Mouse (Mus musculus) Patski (cell line): Measurements from ENCODE around the gene Zfp398. TPM values are rescaled to one million over a fixed set of nuclear protein-coding genes. Genes with fewer than 3 reads are reported as not detected.
"Not testable (repeated sequence)": the region's sequence is repeated elsewhere in the genome, so short reads cannot be mapped to it uniquely, and the experiment has no call there.

ENCODE experiments used
- ATAC-seq: fragments of 100-300 bp; one replicate; pipeline ENCODE4 v1.8.0; 2021
- CTCF ChIA-PET: fragments of 350-600 bp; sonication (Branson Sonifier 250); formaldehyde crosslinking; loops from one replicate; lab custom pipeline; 2022; ENCODE audit warnings: inconsistent platforms; lab: Charles Lee
- POLR2A ChIA-PET: fragments of 350-600 bp; sonication (Branson Sonifier 250); formaldehyde crosslinking; loops from one replicate; lab custom pipeline; 2022; ENCODE audit warnings: antibody characterized with exemption, inconsistent platforms; lab: Charles Lee
- DNase-seq: peaks from one replicate; pipeline ENCODE4 v3.0.0-alpha.2; 2011; ENCODE audit warnings: low read depth, low spot score
- H3K27me3 ChIP-seq: fragments of 371-371 bp; one replicate; pipeline ENCODE4 v1.5.1; 2021
- CTCF ChIP-seq: fragments of 100-300 bp; IDR thresholded peaks from one replicate; pipeline ENCODE4 v1.5.1; 2021
- in situ Hi-C: fragments of 300-500 bp; cut with MboI; formaldehyde crosslinking; loops from 3 replicates; pipeline ENCODE4 v1.11.1; 2018; ENCODE audit warnings: low pct_unique_long_range_greater_than_20kb, mixed read lengths
- polyA plus RNA-seq: library from polyadenylated mRNA; unstranded; gene quantifications from one replicate; pipeline ENCODE4 v1.2.3, GENCODE M21; 2021

Gene Zfp398
- polyA plus RNA-seq, 1 experiment from 2014 or later: 7.0 TPM

GRCm38 (mm10) chr6:47842337-47842736 lies 6.9 kb downstream of the Zfp398 start:
- no peaks in the 10 kb centered on the region for H3K27me3 ChIP-seq
- ATAC-seq (no peak), DNase-seq (no peak)
- ChIA-PET CTCF (interaction anchor here (0.8 to 1.7 kb wide), 5 partner anchors 14 to 42 kb away, joined by 3 to 6 read pairs (median 3); partner anchors contain the start of gene Zfp282), POLR2A (interaction anchor here (1.1 to 1.5 kb wide), 2 partner anchors 14 to 36 kb away, joined by 3 to 6 read pairs; no protein-coding TSS in a partner anchor)
- no peak for TF ChIP-seq CTCF
- in situ Hi-C loops: no loop called here

DNA sequence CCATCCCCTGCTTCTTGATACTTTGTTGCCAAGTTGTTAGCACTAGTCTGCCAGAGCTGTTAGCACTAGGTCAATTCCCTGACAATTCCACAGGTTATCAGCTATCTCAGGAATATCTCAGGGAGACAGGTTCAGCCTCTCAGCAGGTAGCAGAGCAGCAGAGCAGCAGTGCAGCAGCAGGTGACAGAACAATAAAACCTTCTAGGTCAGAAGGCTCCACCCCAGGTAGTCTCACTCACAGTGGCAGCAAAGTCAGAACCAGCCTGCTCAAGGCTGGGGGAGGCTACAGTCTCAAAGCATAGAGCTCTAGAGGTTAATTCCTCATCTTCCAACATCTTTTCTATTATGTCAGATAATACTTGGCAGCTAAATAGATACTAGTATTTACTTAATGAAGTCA lies 10.3 kb downstream of the Zfp398 start:
- ATAC-seq (no peak), DNase-seq (no peak)
- TF ChIP-seq CTCF: no peak
- ChIA-PET POLR2A (no interaction called here), CTCF (interaction anchor here (1.5 kb wide), 2 partner anchors 10 to 13 kb away, joined by 5 to 6 read pairs; partner anchors contain the start of gene Zfp398)
- no peaks in the 10 kb centered on the region for H3K27me3 ChIP-seq
- in situ Hi-C loops: no loop called here

DNA sequence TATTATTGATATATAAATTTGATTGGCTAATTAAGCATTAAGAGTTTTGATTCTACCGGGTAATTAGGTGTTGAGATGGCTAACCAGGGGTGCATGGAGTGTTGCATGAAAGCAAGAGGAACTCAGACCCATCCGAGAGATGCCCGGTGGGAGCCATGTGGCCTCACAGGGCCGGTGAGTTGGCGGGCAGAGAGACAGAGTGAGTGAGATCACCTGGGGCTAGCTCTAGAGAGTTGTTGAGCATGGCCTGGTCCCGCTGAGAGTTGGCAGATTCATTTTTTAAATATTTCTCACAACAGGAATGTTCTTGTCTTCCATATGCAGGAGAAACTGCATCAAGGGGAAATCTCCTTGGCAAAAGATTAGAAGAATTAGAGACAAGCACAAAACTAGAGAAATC lies 21.8 kb downstream of the Zfp398 start:
- no peaks in the 10 kb centered on the region for H3K27me3 ChIP-seq
- TF ChIP-seq CTCF: no peak
- CTCF ChIA-PET: interaction anchor here (0.7 to 1.9 kb wide), 3 partner anchors 12 to 21 kb away, joined by 3 to 9 read pairs (median 6); partner anchors contain the start of gene Zfp398
- DNase-seq (no peak), ATAC-seq (no peak)
- POLR2A ChIA-PET: no interaction called here
- in situ Hi-C loops: no loop called here

DNA sequence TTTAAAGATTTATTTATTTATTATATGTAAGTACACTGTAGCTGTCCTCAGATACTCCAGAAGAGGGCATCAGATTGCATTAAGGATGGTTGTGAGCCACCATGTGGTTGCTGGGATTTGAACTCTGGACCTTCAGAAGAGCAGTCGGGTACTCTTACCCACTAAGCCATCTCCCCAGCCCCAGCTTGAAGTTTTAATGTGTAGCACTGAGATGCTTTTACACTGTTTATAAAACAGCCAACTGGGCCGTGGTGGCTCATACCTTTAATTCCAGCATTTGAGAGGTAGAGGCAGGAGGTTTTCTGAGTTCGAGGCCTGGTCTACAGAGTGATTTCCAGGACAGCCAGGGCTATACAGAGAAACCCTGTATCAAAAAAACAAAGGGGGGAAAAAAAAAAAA lies 22.3 kb downstream of the Zfp398 start:
- POLR2A ChIA-PET, DNase-seq, ATAC-seq, H3K27me3 ChIP-seq, in situ Hi-C loops: not testable (repeated sequence)
- CTCF ChIA-PET: interaction anchor here (0.7 kb wide), 1 partner anchor 11 kb away, joined by 3 read pairs; no protein-coding TSS in a partner anchor

GRCm38 (mm10) chr6:47872266-47872665 lies 36.8 kb downstream of the Zfp398 start:
- H3K27me3 ChIP-seq: no peaks in the 10 kb centered on the region
- POLR2A ChIA-PET: no interaction called here
- ATAC-seq (no peak), DNase-seq (no peak)
- CTCF ChIA-PET: interaction anchor here (1.3 kb wide), 1 partner anchor 37 kb away, joined by 4 read pairs; the partner anchor contains the start of gene Zfp398
- TF ChIP-seq CTCF: no peak
- in situ Hi-C loops: no loop called here

DNA sequence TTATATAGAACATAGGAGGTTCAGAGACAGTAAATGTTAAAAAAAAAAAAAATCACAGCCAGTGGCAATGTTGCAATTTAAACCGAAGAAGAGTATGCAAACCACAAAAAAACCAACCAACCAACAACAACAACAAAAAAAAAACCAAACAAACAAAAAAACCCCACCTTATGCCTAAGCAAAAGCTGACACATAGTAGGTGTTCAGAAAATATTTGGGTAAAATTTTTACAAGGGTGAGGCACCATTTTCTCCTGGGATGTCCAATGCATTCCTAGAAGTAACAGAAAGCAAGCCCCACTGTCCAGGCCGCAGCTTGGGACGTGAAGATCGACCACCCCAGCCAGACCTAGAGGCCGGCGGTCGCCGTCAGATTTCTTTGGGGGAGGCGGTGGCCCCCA lies 41.6 kb downstream of the Zfp398 start, which contains the start of gene Zfp282:
Gene Zfp282 (plus strand): TSS at position 147 of the 400 bp plus-strand sequence.
- ChIA-PET POLR2A (no interaction called here), CTCF (interaction anchor here (1.0 to 3.8 kb wide), 3 partner anchors 12 to 102 kb away, joined by 4 to 15 read pairs (median 4); no protein-coding TSS in a partner anchor)
- in situ Hi-C loops: no loop called here
- TF ChIP-seq CTCF: no peak
- no peak for ATAC-seq
- no peaks in the 10 kb centered on the region for H3K27me3 ChIP-seq
- DNase-seq: no peak

DNA sequence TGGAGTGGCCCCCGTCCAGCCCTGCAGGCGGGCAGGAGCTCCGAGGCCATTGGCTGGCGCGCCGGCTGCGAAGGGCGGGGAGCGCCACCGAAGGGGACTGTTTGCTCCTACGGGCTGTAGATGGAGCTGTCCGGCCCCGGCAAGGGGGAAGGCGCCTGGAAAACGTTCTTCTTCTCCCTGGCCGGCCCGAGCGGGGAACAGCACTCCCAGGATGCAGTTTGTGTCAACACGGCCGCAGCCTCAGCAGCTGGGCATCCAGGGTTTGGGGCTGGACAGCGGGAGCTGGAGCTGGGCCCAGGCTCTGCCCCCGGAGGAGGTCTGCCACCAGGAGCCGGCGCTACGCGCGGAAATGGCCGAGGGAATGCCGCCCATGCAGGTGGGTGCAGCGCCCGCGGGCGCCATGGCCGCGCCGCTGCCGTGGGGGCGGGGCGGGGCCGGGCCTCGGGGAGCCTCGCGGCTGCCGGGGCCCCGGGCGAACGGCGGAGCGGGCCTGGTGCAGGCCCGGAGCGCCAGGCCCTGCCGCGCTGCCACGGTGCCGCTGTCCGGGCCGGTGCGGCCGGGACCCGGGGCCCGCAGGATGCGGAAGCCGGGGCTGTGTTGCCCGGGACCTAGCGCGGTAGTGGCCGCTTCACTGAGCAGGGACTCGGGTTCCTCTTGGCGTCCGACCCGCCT lies 42.1 kb downstream of the Zfp398 start:
- POLR2A ChIA-PET: no interaction called here
- no peak for TF ChIP-seq CTCF
- CTCF ChIA-PET: interaction anchor here (1.0 to 3.8 kb wide), 3 partner anchors 13 to 102 kb away, joined by 4 to 15 read pairs (median 4); no protein-coding TSS in a partner anchor
- no peaks in the 10 kb centered on the region for H3K27me3 ChIP-seq
- DNase-seq (peak; percentile 50), ATAC-seq (peak; percentile 93)
- in situ Hi-C loops: no loop called here

- TF ChIP-seq CTCF: no peak
- in situ Hi-C loops: no loop called here
- POLR2A ChIA-PET: interaction anchor here (0.7 kb wide), 1 partner anchor 35 kb away, joined by 3 read pairs; no protein-coding TSS in a partner anchor
- DNase-seq (no peak), ATAC-seq (no peak)
- no peaks in the 10 kb centered on the region for H3K27me3 ChIP-seq
- CTCF ChIA-PET: interaction anchor here (1.6 to 3.8 kb wide), 2 partner anchors 13 to 36 kb away, joined by 4 to 15 read pairs; no protein-coding TSS in a partner anchor
These were observed 42.7 kb downstream of the Zfp398 start for GRCm38 (mm10) chr6:47878133-47878514.

DNA sequence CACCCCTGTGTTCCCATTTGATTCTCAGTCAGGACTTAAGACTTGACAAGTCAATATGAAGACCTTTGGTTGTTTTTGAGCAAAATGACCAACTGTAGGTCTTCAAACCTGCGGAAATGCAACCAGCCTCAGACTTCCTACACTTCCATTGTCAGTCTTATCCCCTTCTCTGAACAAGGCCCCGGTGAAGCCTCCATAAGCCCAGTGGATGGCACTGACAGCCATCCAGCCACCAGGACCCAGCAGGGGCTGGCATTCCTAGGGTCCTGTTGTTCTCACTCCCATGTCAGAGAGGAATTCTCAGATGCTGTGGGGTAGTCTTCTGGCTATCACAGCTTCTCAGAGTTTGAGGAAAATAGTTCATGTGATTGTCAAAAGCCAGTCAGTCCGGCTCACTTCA lies 43.1 kb downstream of the Zfp398 start:
- POLR2A ChIA-PET: interaction anchor here (0.7 kb wide), 1 partner anchor 36 kb away, joined by 3 read pairs; no protein-coding TSS in a partner anchor
- CTCF ChIA-PET: interaction anchor here (3.8 kb wide), 1 partner anchor 14 kb away, joined by 15 read pairs; no protein-coding TSS in a partner anchor
- ATAC-seq: no peak
- in situ Hi-C loops: no loop called here
- no peak for DNase-seq
- H3K27me3 ChIP-seq: no peaks in the 10 kb centered on the region
- no peak for TF ChIP-seq CTCF

- no peaks in the 10 kb centered on the region for H3K27me3 ChIP-seq
- CTCF ChIA-PET: no interaction called here
- ATAC-seq (no peak), DNase-seq (no peak)
- in situ Hi-C loops: no loop called here
- POLR2A ChIA-PET: no interaction called here
- TF ChIP-seq CTCF: no peak
These were observed 43.7 kb downstream of the Zfp398 start for GRCm38 (mm10) chr6:47879049-47879716.
